Mouse (Mus musculus) limb, embryonic 11.5 days (tissue): ENCODE measurements around the gene Cnpy1. TPM values are rescaled to one million over a fixed set of nuclear protein-coding genes. Genes with fewer than 3 reads are reported as not detected.

ENCODE experiments used
- ATAC-seq: fragments of 200-750 bp; cut with Nextera tagmentation; 2 replicates; pipeline ENCODE4 v1.8.0; 2017; ENCODE audit warnings: low read depth; ENCODE audit not compliant: insufficient number of reproducible peaks, low FRiP score, low TSS enrichment
- DNase-seq: peaks from one replicate; pipeline ENCODE4 v3.0.0-alpha.2; 2015; ENCODE audit warnings: low spot score
- H3K27ac ChIP-seq: fragments of 300-500 bp; sonication (generic); replicated peaks from 2 replicates; pipeline ENCODE4 v1.5.1; 2014; ENCODE audit warnings: low read depth, mild to moderate bottlenecking, low read length
- H3K27me3 ChIP-seq: fragments of 300-500 bp; sonication (generic); 2 replicates; pipeline ENCODE4 v1.6.1; 2014; ENCODE audit warnings: mild to moderate bottlenecking, low read length, mixed read lengths; ENCODE audit not compliant: control insufficient read depth, insufficient read depth
- H3K36me3 ChIP-seq: fragments of 300-500 bp; sonication (generic); 2 replicates; pipeline ENCODE4 v1.6.1; 2014; ENCODE audit warnings: mild to moderate bottlenecking, low read length, moderate library complexity, mixed read lengths; ENCODE audit not compliant: control insufficient read depth, insufficient read depth
- H3K4me1 ChIP-seq: fragments of 300-500 bp; sonication (generic); 2 replicates; pipeline ENCODE4 v1.6.1; 2014; ENCODE audit warnings: low read length, mixed read lengths; ENCODE audit not compliant: control insufficient read depth, insufficient read depth
- H3K4me2 ChIP-seq: fragments of 300-500 bp; sonication (generic); 2 replicates; pipeline ENCODE4 v1.6.1; 2014; ENCODE audit warnings: low read depth, mild to moderate bottlenecking, moderate library complexity; ENCODE audit not compliant: severe bottlenecking
- H3K4me3 ChIP-seq: fragments of 300-500 bp; sonication (generic); 2 replicates; pipeline ENCODE4 v1.5.1; 2014; ENCODE audit warnings: low read depth, low read length
- H3K9ac ChIP-seq: fragments of 300-500 bp; sonication (generic); 2 replicates; pipeline ENCODE4 v1.6.1; 2014; ENCODE audit warnings: mild to moderate bottlenecking, low read length
- H3K9me3 ChIP-seq: fragments of 300-500 bp; sonication (generic); 2 replicates; pipeline ENCODE4 v1.6.1; 2016; ENCODE audit warnings: low read length; ENCODE audit not compliant: control insufficient read depth
- WGBS: fragments of 180-500 bp; shearing (Covaris S2); extraction: QIAGEN DNeasy Blood & Tissue Kit; methylation state at CpG from one replicate; pipeline ENCODE4 v1.1.7; 2014; 5-methylcytosine and 5-hydroxymethylcytosine counted together
- polyA plus RNA-seq: library from polyadenylated mRNA; unstranded; fragments of >200 nt; fragmentation: Nextera tagmentation; extraction: Ambion mirVana; gene quantifications from 2 replicates; pipeline ENCODE4 v1.2.1, GENCODE M21; 2014

The Cnpy1 gene
- polyA plus RNA-seq, 1 experiment from 2014 or later = not detected

GRCm38 (mm10) chr5:28167611-28168252 lies 77.9 kb downstream of the Cnpy1 start:
- ATAC-seq (no peak), DNase-seq (peak; percentile 70)
- H3K27me3 ChIP-seq = peaks cover 86% of the 10 kb centered on the region
- H3K27ac ChIP-seq = no peak overlapping the region
- no peaks in the 10 kb centered on the region for H3K36me3 ChIP-seq
- H3K4me2 ChIP-seq = no peak overlapping the region
- H3K4me3 ChIP-seq = no peak overlapping the region
- H3K9ac ChIP-seq = no peak overlapping the region
- WGBS = under 1% methylated on average over 29 of the region's 29 CpGs
- no peaks in the 10 kb centered on the region for H3K9me3 ChIP-seq
- peaks cover 12% of the 10 kb centered on the region; the same call in 1 of the 2 replicates for H3K4me1 ChIP-seq

GRCm38 (mm10) chr5:28166256-28167231 lies 79.1 kb downstream of the Cnpy1 start:
- Histone ChIP-seq H3K27ac (no peak overlapping the region), H3K27me3 (peaks cover 88% of the 10 kb centered on the region), H3K4me2 (peak overlapping the region; percentile 86), H3K9ac (peak overlapping the region; percentile 5; the same call in 1 of the 2 replicates), H3K9me3 (no peaks in the 10 kb centered on the region), H3K4me3 (peak overlapping the region; percentile 33), H3K36me3 (no peaks in the 10 kb centered on the region), H3K4me1 (peaks cover 12% of the 10 kb centered on the region; the same call in 1 of the 2 replicates)
- no peak for ATAC-seq
- DNase-seq = peak; percentile 71
- under 1% methylated on average over 108 of the region's 111 CpGs for WGBS

- DNase-seq (peak; percentile 85), ATAC-seq (peak; percentile 67)
- peak within 1 kb of the TSS; percentile 33 for H3K4me3 ChIP-seq
Measured at GRCm38 (mm10) chr5:28165358-28166255, 80.0 kb downstream of the Cnpy1 start, which contains the start of gene En2. TSS of gene En2 (plus strand) at chr5:28165694.

GRCm38 (mm10) chr5:28163926-28164325 lies 81.7 kb downstream of the Cnpy1 start:
- Histone ChIP-seq H3K27me3 (peaks cover 92% of the 10 kb centered on the region), H3K9me3 (no peaks in the 10 kb centered on the region), H3K36me3 (no peaks in the 10 kb centered on the region), H3K4me1 (peaks cover 12% of the 10 kb centered on the region; the same call in 1 of the 2 replicates), H3K9ac (no peak overlapping the region), H3K4me2 (no peak overlapping the region), H3K27ac (no peak overlapping the region), H3K4me3 (no peak overlapping the region)
- DNase-seq (no peak), ATAC-seq (no peak)
- 7% methylated on average over 1 of the region's 1 CpGs for WGBS

More at GRCm38 (mm10) chr5:28165358-28166255, 80.0 kb downstream of the Cnpy1 start, which contains the start of gene En2:
- Histone ChIP-seq H3K4me1 (peaks cover 12% of the 10 kb centered on the region; the same call in 1 of the 2 replicates), H3K36me3 (no peaks in the 10 kb centered on the region), H3K27ac (no peak within 1 kb of the TSS), H3K9ac (peak within 1 kb of the TSS; percentile 5; the same call in 1 of the 2 replicates), H3K27me3 (peaks cover 88% of the 10 kb centered on the region), H3K9me3 (no peaks in the 10 kb centered on the region), H3K4me2 (peak within 1 kb of the TSS; percentile 86)
- WGBS = under 1% methylated on average over 82 of the region's 113 CpGs

GRCm38 (mm10) chr5:28161938-28162402 lies 83.6 kb downstream of the Cnpy1 start:
- under 1% methylated on average over 24 of the region's 24 CpGs for WGBS
- no peak overlapping the region for H3K4me3 ChIP-seq
- ATAC-seq (no peak), DNase-seq (no peak)
- H3K9me3 ChIP-seq = no peaks in the 10 kb centered on the region
- peaks cover 95% of the 10 kb centered on the region for H3K27me3 ChIP-seq
- H3K27ac ChIP-seq = no peak overlapping the region
- no peak overlapping the region for H3K9ac ChIP-seq
- no peaks in the 10 kb centered on the region for H3K36me3 ChIP-seq
- H3K4me1 ChIP-seq = peaks cover 11% of the 10 kb centered on the region; the same call in 1 of the 2 replicates
- no peak overlapping the region for H3K4me2 ChIP-seq

- DNase-seq = peak; percentile 62
Measured at GRCm38 (mm10) chr5:28161383-28161937, 84.1 kb downstream of the Cnpy1 start.

GRCm38 (mm10) chr5:28159891-28160470 lies 85.6 kb downstream of the Cnpy1 start:
- H3K9ac ChIP-seq = no peak overlapping the region
- no peak overlapping the region for H3K27ac ChIP-seq
- no peaks in the 10 kb centered on the region for H3K36me3 ChIP-seq
- H3K27me3 ChIP-seq = peaks cover 90% of the 10 kb centered on the region
- no peak overlapping the region for H3K4me2 ChIP-seq
- DNase-seq (peak; percentile 45), ATAC-seq (no peak)
- no peak overlapping the region for H3K4me3 ChIP-seq
- H3K4me1 ChIP-seq = no peaks in the 10 kb centered on the region
- WGBS = under 1% methylated on average over 8 of the region's 8 CpGs
- H3K9me3 ChIP-seq = no peaks in the 10 kb centered on the region

More at GRCm38 (mm10) chr5:28161383-28161937, 84.1 kb downstream of the Cnpy1 start:
- Histone ChIP-seq H3K27me3 (peaks cover 95% of the 10 kb centered on the region), H3K9me3 (no peaks in the 10 kb centered on the region), H3K36me3 (no peaks in the 10 kb centered on the region), H3K4me3 (no peak overlapping the region), H3K4me1 (peaks cover 7% of the 10 kb centered on the region; the same call in 1 of the 2 replicates), H3K9ac (no peak overlapping the region), H3K4me2 (no peak overlapping the region), H3K27ac (no peak overlapping the region)
- 1% methylated on average over 20 of the region's 20 CpGs for WGBS
- no peak for ATAC-seq
